Mouse (Mus musculus): ENCODE results near the gene Fam114a2.
"Not testable (repeated sequence)": the region's sequence is repeated elsewhere in the genome, so short reads cannot be mapped to it uniquely, and the experiment has no call there.

Gene Fam114a2

GRCm38 (mm10) chr11:57518091-57518750, at the start of gene Fam114a2, which contains the start of gene Mfap3:
Gene Fam114a2, minus strand, starts transcription at chr11:57518617.
Gene Mfap3, plus strand, starts transcription at chr11:57518664.
- in situ Hi-C loops (cut with MboI; ENCODE audit: low pct_unique_long_range_greater_than_20kb in 1 of 2, low sequenced_read_pairs in 2 of 2, unreplicated experiment in 1 of 2): no loop called here

- in situ Hi-C loops (cut with MboI; ENCODE audit: low pct_unique_long_range_greater_than_20kb in 1 of 2, low sequenced_read_pairs in 2 of 2, unreplicated experiment in 1 of 2): no loop called here
These were observed 47.9 kb upstream of the Fam114a2 start for GRCm38 (mm10) chr11:57566091-57567035.

GRCm38 (mm10) chr11:57564564-57564963, 46.1 kb upstream of the Fam114a2 start:
- in situ Hi-C loops (cut with MboI; ENCODE audit: low pct_unique_long_range_greater_than_20kb in 1 of 2, low sequenced_read_pairs in 2 of 2, unreplicated experiment in 1 of 2): no loop called here

DNA sequence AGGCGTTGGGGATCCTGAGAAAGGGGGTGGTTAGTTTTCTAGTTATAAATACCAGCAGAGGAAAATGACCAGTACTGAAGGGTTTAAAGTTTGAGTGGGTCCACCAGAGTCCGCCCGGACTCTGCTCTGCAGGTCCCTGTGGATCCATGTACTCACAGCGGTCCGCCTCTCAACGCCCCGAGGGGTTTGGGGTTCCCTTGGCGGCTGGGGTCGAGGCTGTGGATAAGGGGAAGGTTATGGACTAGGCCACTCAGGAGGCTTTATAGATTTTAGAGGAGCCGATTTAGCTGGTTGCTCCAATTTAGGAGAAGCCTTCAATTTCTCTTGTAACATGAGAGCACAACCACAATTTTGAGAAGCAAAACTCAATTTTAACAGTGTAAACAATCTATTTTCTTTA, 39.5 kb upstream of the Fam114a2 start:
- in situ Hi-C loops (cut with MboI; ENCODE audit: low pct_unique_long_range_greater_than_20kb in 1 of 2, low sequenced_read_pairs in 2 of 2, unreplicated experiment in 1 of 2): not testable (repeated sequence)

DNA sequence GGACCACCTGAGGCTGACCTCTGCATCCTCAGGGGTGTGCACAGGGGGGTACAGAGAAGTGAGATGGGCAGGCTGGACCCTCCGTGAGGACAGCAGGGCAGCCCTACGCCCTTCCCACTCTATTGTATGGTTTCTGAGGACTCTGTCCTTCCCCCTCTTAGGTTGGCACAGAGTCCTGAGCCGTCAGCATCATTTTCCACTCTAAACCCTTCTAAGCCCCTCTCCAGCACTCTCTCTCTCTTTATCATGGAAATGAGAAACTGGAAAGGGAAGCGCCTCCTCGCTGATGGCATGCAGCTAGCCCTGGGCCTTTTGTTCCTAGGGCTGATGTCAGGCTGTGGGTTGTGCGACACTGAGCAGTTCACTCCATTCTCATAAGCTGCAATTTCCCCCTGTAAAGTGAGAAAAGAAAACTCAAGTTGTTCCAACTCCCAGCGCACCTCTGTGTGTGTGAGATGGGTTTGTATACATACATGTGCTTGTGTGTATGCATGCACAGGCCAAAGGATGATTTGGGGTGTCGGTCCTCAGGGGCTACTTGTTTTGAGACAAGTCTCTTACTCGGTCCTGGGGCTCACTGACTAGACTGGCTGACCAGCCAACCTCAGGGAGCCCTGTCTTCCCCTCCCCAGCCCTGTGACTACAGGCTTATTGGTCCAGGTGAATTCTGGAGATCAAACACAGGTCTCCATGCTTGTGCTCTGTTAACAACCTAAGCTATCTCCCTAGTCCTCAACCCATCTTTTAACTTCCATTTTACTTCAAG, 34.8 kb upstream of the Fam114a2 start:
- in situ Hi-C loops (cut with MboI; ENCODE audit: low pct_unique_long_range_greater_than_20kb in 1 of 2, low sequenced_read_pairs in 2 of 2, unreplicated experiment in 1 of 2): no loop called here

DNA sequence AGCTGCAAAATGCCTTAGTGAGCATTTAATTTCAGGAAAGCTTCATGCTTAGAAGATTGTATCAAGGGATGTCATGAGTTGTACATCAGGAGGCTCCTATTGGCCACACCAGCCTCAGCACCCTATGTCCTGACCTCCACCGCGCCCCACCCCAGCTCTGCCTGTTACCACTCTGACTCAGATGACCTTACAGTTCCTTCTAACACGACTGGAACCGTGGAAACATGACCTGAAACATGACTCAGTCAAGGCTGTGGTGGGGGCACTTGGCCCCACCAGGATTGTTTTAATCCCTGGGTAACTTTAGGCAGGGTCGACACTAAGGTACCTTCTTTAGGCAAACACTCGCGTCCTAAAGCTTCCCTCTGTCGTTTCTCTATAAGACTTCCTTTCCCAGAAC, 32.6 kb upstream of the Fam114a2 start:
- in situ Hi-C loops (cut with MboI; ENCODE audit: low pct_unique_long_range_greater_than_20kb in 1 of 2, low sequenced_read_pairs in 2 of 2, unreplicated experiment in 1 of 2): no loop called here

GRCm38 (mm10) chr11:57550230-57550629, 31.8 kb upstream of the Fam114a2 start:
- in situ Hi-C loops (cut with MboI; ENCODE audit: low pct_unique_long_range_greater_than_20kb in 1 of 2, low sequenced_read_pairs in 2 of 2, unreplicated experiment in 1 of 2): no loop called here

DNA sequence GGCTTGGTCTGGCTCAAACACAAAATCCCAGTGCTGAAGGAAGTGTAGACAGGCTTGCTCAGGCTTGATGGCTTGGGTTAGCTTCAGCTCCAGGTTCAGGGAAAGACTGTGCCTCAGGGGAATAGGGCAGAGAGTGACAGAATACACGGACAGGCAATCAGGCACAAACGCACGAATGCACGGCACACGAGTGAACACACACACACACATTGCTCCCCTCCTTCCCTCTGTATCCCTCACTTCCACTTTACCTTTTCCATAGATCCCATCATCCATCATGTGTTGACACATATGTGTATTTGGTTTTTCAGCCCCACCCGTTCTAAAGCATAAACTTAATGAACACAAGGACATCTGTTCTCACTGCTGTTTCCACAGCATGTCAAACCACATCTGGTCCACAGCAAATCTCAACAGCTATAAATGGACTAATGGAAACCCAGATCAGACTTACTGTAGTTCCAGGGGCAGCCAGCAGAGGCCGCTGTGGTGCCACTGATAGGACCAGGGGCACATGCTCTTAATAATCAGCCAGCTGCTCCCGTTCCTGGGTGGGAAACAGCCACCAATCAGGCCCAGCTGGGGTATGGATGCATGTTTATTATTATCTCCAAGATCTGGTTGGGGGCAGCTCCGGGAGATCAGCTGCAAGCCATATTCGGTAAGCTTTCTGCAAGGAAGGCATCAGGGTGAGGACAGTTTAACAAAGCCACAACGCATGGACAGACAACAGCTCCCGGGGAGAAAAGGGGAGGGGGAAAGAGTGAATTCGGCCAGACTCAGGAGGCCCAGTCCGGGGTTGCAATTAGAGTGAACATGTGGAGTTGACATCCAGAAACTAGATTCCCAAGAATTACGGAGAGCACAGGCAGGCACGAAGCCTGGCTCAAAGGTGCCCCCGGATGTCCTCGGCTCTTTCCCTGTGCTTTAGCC, 30.5 kb upstream of the Fam114a2 start:
- in situ Hi-C loops (cut with MboI; ENCODE audit: low pct_unique_long_range_greater_than_20kb in 1 of 2, low sequenced_read_pairs in 2 of 2, unreplicated experiment in 1 of 2): loop anchor here (5.0 to 10.0 kb wide), 2 partner anchors 83 to 216 kb away; no protein-coding TSS in a partner anchor

GRCm38 (mm10) chr11:57540681-57541080, 22.3 kb upstream of the Fam114a2 start:
- in situ Hi-C loops (cut with MboI; ENCODE audit: low pct_unique_long_range_greater_than_20kb in 1 of 2, low sequenced_read_pairs in 2 of 2, unreplicated experiment in 1 of 2): loop anchor here in 1 of 2 experiments (10.0 kb wide), 1 partner anchor 224 kb away; no protein-coding TSS in a partner anchor

- in situ Hi-C loops (cut with MboI; ENCODE audit: low pct_unique_long_range_greater_than_20kb in 1 of 2, low sequenced_read_pairs in 2 of 2, unreplicated experiment in 1 of 2): loop anchor here in 1 of 2 experiments (10.0 kb wide), 1 partner anchor 225 kb away; no protein-coding TSS in a partner anchor
These were observed 21.5 kb upstream of the Fam114a2 start for GRCm38 (mm10) chr11:57539841-57540418.

DNA sequence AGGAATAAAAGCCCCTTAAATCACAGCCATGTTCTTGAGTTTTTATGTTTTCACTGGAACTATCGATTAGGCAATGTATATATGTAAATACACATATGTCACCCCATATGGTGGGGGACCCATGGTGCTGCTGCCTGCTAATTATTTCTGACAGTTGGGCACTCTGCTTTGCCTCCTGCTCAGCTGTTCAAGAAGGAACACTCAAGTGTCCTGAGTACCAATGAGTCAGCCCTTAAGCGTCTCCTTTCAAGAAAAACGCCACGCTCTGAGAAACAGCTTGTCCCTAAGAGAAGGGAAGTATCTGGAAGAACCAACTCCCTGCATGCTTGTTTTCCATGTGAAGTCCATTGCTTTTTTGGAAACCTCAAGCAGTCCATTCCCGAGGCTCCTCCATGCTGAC, 17.5 kb upstream of the Fam114a2 start:
- in situ Hi-C loops (cut with MboI; ENCODE audit: low pct_unique_long_range_greater_than_20kb in 1 of 2, low sequenced_read_pairs in 2 of 2, unreplicated experiment in 1 of 2): no loop called here

GRCm38 (mm10) chr11:57532306-57532705, 13.9 kb upstream of the Fam114a2 start:
- in situ Hi-C loops (cut with MboI; ENCODE audit: low pct_unique_long_range_greater_than_20kb in 1 of 2, low sequenced_read_pairs in 2 of 2, unreplicated experiment in 1 of 2): no loop called here

- in situ Hi-C loops (cut with MboI; ENCODE audit: low pct_unique_long_range_greater_than_20kb in 1 of 2, low sequenced_read_pairs in 2 of 2, unreplicated experiment in 1 of 2): no loop called here
These were observed 13.0 kb upstream of the Fam114a2 start for GRCm38 (mm10) chr11:57531300-57531950.

- in situ Hi-C loops (cut with MboI; ENCODE audit: low pct_unique_long_range_greater_than_20kb in 1 of 2, low sequenced_read_pairs in 2 of 2, unreplicated experiment in 1 of 2): no loop called here
These were observed 10.7 kb upstream of the Fam114a2 start for GRCm38 (mm10) chr11:57529111-57529510.

GRCm38 (mm10) chr11:57527506-57527905, 9.1 kb upstream of the Fam114a2 start:
- in situ Hi-C loops (cut with MboI; ENCODE audit: low pct_unique_long_range_greater_than_20kb in 1 of 2, low sequenced_read_pairs in 2 of 2, unreplicated experiment in 1 of 2): no loop called here

GRCm38 (mm10) chr11:57525900-57526299, 7.5 kb upstream of the Fam114a2 start:
- in situ Hi-C loops (cut with MboI; ENCODE audit: low pct_unique_long_range_greater_than_20kb in 1 of 2, low sequenced_read_pairs in 2 of 2, unreplicated experiment in 1 of 2): no loop called here

DNA sequence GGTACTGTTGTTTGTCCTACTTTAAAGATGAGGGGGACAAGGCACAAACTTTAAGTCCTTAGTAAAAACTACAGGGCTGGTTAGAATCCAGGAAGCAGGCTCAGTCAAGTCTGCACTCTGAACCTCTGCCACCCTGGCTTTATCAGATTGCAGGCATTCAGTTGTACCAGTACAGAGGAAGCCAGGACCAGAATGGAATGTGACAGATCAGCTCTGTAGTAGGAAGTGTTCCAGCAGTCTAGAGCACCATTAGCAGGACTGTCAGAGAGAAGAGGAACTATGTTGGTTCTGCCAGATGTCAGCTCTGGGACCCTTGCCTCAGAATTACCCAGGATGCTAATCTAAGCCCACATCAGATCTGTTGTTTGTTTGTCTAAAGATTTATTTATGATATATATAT, 6.2 kb upstream of the Fam114a2 start:
- in situ Hi-C loops (cut with MboI; ENCODE audit: low pct_unique_long_range_greater_than_20kb in 1 of 2, low sequenced_read_pairs in 2 of 2, unreplicated experiment in 1 of 2): no loop called here
